Mouse (Mus musculus) heart, embryonic 14.5 days (tissue): ENCODE results near the gene Gas7. TPM values are rescaled to one million over a fixed set of nuclear protein-coding genes. Genes with fewer than 3 reads are reported as not detected.

Experiments
- ATAC-seq: fragments of 200-750 bp; cut with Nextera tagmentation; 2 replicates; pipeline ENCODE4 v1.8.0; 2017; ENCODE audit warnings: low read depth, moderate TSS enrichment; ENCODE audit not compliant: insufficient number of reproducible peaks, insufficient read depth, low FRiP score
- H3K27ac ChIP-seq, 2 experiments: fragments of 200-500 bp in 1 of 2; fragments of 300-500 bp in 1 of 2; sonication (generic) in 1 of 2; replicated peaks in 1 of 2; 2 replicates each; pipeline ENCODE4 v1.5.1; 2012 to 2014; ENCODE audit warnings: low read depth in 2 of 2, low read length in 2 of 2, control low read depth in 1 of 2, mild to moderate bottlenecking in 1 of 2, mixed read lengths in 1 of 2; ENCODE audit not compliant: control insufficient read depth in 1 of 2, insufficient read depth in 1 of 2
- H3K27me3 ChIP-seq: fragments of 300-500 bp; sonication (generic); 2 replicates; pipeline ENCODE4 v1.6.1; 2014; ENCODE audit warnings: mild to moderate bottlenecking, low read length, control low read depth; ENCODE audit not compliant: control insufficient read depth, insufficient read depth
- H3K36me3 ChIP-seq: fragments of 300-500 bp; sonication (generic); 2 replicates; pipeline ENCODE4 v1.6.1; 2014; ENCODE audit warnings: mild to moderate bottlenecking, control low read depth, low read length, mixed read lengths; ENCODE audit not compliant: control insufficient read depth, insufficient read depth
- H3K4me1 ChIP-seq, 2 experiments: fragments of 200-500 bp in 1 of 2; fragments of 300-500 bp in 1 of 2; sonication (generic) in 1 of 2; 2 replicates each; pipeline ENCODE4 v1.6.1; 2012 to 2014; ENCODE audit warnings: low read length in 2 of 2, control low read depth in 1 of 2, mixed read lengths in 1 of 2; ENCODE audit not compliant: control insufficient read depth in 2 of 2, insufficient read depth in 2 of 2
- H3K4me2 ChIP-seq: fragments of 300-500 bp; sonication (generic); 2 replicates; pipeline ENCODE4 v1.6.1; 2014; ENCODE audit warnings: mild to moderate bottlenecking, low read length
- H3K4me3 ChIP-seq, 2 experiments: fragments of 200-500 bp in 1 of 2; fragments of 300-500 bp in 1 of 2; sonication (generic) in 1 of 2; 2 replicates each; pipeline ENCODE4 v1.5.1; 2012 to 2014; ENCODE audit warnings: low read length in 2 of 2, mild to moderate bottlenecking in 2 of 2, control low read depth in 1 of 2, low read depth in 1 of 2, moderate library complexity in 1 of 2; ENCODE audit not compliant: control insufficient read depth in 1 of 2, insufficient read depth in 1 of 2
- H3K9ac ChIP-seq: fragments of 300-500 bp; sonication (generic); 2 replicates; pipeline ENCODE4 v1.6.1; 2014; ENCODE audit warnings: mild to moderate bottlenecking, low read length
- H3K9me3 ChIP-seq: fragments of 300-500 bp; sonication (generic); 2 replicates; pipeline ENCODE4 v1.6.1; 2016; ENCODE audit warnings: low read length, control low read depth; ENCODE audit not compliant: control insufficient read depth
- WGBS: fragments of 180-500 bp; shearing (Covaris S2); extraction: QIAGEN DNeasy Blood & Tissue Kit; methylation state at CpG from one replicate; pipeline ENCODE4 v1.1.7; 2014; 5-methylcytosine and 5-hydroxymethylcytosine counted together
- polyA plus RNA-seq: library from polyadenylated mRNA; unstranded; fragments of >200 nt; fragmentation: Nextera tagmentation; extraction: Ambion mirVana; gene quantifications from 2 replicates; pipeline ENCODE4 v1.2.1, GENCODE M21; 2014

Gene Gas7
- polyA plus RNA-seq, 1 experiment from 2014 or later = 7.5 TPM

GRCm38 (mm10) chr11:67549306-67549705 lies 94.1 kb downstream of the Gas7 start:
- no peak for ATAC-seq
- WGBS = 66% methylated on average over 4 of the region's 4 CpGs

DNA sequence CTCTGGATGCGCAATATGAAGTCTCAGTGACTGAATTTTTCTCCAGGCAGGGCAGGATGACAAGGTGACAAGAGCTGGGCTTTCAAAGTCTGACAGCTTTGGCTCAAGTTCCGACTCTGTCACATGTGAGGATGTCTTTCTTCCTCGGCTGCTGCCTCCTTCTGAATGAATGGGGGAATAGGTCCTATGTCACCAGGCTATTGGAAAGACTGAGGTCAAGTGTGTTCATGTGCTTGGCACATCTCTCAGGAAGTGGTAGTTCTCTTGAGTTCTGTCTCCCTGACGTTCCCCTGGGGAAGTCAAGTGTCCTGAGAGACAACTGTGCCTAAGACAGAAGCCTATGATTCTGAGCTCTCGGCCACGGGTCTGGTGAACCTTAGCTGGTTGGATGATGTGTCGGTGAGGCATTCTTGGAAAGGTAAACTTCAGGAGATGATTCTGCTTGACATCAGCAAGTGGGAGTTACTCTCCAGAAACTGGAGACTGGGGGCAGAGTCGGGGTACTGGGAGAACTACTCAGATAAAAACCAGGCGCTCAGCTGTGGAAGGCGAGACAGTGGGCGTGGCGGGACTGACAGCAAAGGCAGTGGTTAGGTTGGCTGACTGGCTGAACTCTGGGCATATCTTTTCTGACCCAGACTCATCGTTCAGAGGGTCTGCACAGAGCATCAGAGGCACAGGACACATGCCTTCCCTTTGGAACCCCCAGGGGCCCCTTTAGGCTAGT lies 94.7 kb downstream of the Gas7 start:
- H3K4me2 ChIP-seq = peak overlapping the region; percentile 36
- H3K4me3 ChIP-seq = no peak overlapping the region
- H3K4me1 ChIP-seq = peaks cover 28 to 40% of the 10 kb centered on the region in 2 experiments
- H3K9ac ChIP-seq = 0 out of 2 replicates have a peak overlapping the region, but pooled peaks have one; percentile 17
- no peaks in the 10 kb centered on the region for H3K9me3 ChIP-seq
- ATAC-seq = no peak
- WGBS = 33% methylated on average over 13 of the region's 13 CpGs
- H3K36me3 ChIP-seq = no peaks in the 10 kb centered on the region
- no peak overlapping the region; a peak in 1 of 4 replicates for H3K27ac ChIP-seq
- H3K27me3 ChIP-seq = no peaks in the 10 kb centered on the region

More at GRCm38 (mm10) chr11:67549306-67549705, 94.1 kb downstream of the Gas7 start:
- Histone ChIP-seq H3K4me1 (peaks cover 32 to 42% of the 10 kb centered on the region in 2 experiments), H3K9ac (no peak overlapping the region), H3K27me3 (no peaks in the 10 kb centered on the region), H3K4me3 (no peak overlapping the region), H3K27ac (no peak overlapping the region), H3K36me3 (no peaks in the 10 kb centered on the region), H3K9me3 (no peaks in the 10 kb centered on the region), H3K4me2 (no peak overlapping the region)

DNA sequence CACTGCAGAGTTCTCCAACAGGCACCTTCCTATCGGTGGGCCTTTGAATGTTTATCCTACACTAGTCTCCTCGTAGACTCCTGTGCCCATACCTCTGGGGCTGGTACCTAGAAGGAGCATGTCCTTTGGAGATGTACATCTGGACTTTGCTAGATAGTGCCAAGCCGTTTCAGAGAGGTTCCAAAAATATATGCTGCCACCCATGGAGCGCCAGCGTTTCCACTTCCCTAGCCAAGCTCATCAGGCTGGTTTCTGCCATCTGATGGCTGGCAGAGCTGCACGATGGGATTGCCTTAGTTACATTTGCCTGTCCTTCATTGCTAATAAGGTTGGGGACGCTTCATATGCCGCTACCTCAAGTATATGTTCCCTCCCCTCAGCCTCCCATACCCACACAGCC lies 97.2 kb downstream of the Gas7 start:
- H3K9me3 ChIP-seq = no peaks in the 10 kb centered on the region
- peaks cover 14 to 25% of the 10 kb centered on the region in 2 experiments for H3K4me1 ChIP-seq
- H3K36me3 ChIP-seq = no peaks in the 10 kb centered on the region
- no peak overlapping the region for H3K4me3 ChIP-seq
- H3K27ac ChIP-seq = no peak overlapping the region
- H3K4me2 ChIP-seq = no peak overlapping the region
- WGBS = 88% methylated on average over 8 of the region's 8 CpGs
- no peaks in the 10 kb centered on the region for H3K27me3 ChIP-seq
- no peak overlapping the region for H3K9ac ChIP-seq
- no peak for ATAC-seq

GRCm38 (mm10) chr11:67554276-67554675 lies 99.0 kb downstream of the Gas7 start:
- H3K36me3 ChIP-seq = no peaks in the 10 kb centered on the region
- H3K4me2 ChIP-seq = no peak overlapping the region
- H3K27ac ChIP-seq = no peak overlapping the region
- peaks cover 22 to 36% of the 10 kb centered on the region in 2 experiments for H3K4me1 ChIP-seq
- 84% methylated on average over 6 of the region's 6 CpGs for WGBS
- ATAC-seq = no peak
- no peak overlapping the region for H3K4me3 ChIP-seq
- H3K27me3 ChIP-seq = no peaks in the 10 kb centered on the region
- H3K9ac ChIP-seq = no peak overlapping the region
- H3K9me3 ChIP-seq = no peaks in the 10 kb centered on the region

- WGBS = 68% methylated on average over 3 of the region's 3 CpGs
- Histone ChIP-seq H3K4me2 (no peak overlapping the region), H3K9ac (no peak overlapping the region), H3K36me3 (no peaks in the 10 kb centered on the region), H3K27ac (no peak overlapping the region), H3K4me1 (peaks cover 23 to 38% of the 10 kb centered on the region in 2 experiments), H3K27me3 (no peaks in the 10 kb centered on the region), H3K9me3 (no peaks in the 10 kb centered on the region), H3K4me3 (no peak overlapping the region)
- no peak for ATAC-seq
Measured at GRCm38 (mm10) chr11:67556360-67556759, 101.1 kb downstream of the Gas7 start.

DNA sequence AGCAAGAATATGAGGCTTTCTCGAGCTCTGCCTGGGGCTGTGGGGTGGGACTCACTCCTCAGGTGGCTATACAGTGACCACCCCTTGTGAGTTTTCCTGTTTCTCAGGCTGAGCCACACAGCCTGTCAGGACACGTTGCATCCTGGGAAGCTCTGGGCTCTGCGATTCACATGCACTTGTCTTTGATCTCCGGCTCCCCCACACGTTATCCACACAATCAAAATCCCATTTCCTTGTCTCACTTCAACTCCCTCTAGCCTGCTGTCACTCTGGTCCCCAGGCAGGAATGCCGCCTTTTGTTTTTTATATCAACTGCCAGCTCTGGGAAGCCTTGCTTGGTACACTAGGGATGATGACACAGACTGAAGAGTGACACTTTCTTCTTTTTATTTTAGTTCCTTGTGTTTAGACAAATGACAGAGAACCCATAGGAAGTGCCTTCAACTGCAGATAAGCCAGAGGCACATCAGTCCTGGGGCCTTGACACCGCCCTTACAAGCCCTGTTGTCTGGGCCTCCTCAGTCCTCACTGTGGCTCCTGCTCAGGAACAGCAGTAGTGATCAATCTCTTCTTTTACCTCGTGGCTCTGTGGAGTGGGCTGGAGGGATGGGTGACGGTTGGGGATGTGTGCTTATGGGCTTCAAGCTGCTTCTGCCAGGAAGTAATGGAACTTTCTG lies 103.7 kb downstream of the Gas7 start:
- WGBS = 17% methylated on average over 9 of the region's 9 CpGs
- H3K9ac ChIP-seq = peak overlapping the region; percentile 8; the same call in 1 of the 2 replicates

GRCm38 (mm10) chr11:67559522-67559921 lies 104.3 kb downstream of the Gas7 start:
- 65% methylated on average over 5 of the region's 5 CpGs for WGBS
- H3K4me1 ChIP-seq = peaks cover 34 to 53% of the 10 kb centered on the region in 2 experiments
- H3K27ac ChIP-seq = peak overlapping the region; percentile 35 to 57
- no peaks in the 10 kb centered on the region for H3K36me3 ChIP-seq
- ATAC-seq = no peak
- H3K4me2 ChIP-seq = no peak overlapping the region
- no peak overlapping the region for H3K4me3 ChIP-seq
- no peaks in the 10 kb centered on the region for H3K27me3 ChIP-seq
- H3K9ac ChIP-seq = no peak overlapping the region
- no peaks in the 10 kb centered on the region for H3K9me3 ChIP-seq

More for the DNA sequence above, 103.7 kb downstream of the Gas7 start:
- ATAC-seq = no peak
- no peaks in the 10 kb centered on the region for H3K9me3 ChIP-seq
- no peak overlapping the region for H3K4me3 ChIP-seq
- H3K4me1 ChIP-seq = peaks cover 34 to 53% of the 10 kb centered on the region in 2 experiments
- H3K4me2 ChIP-seq = no peak overlapping the region
- no peaks in the 10 kb centered on the region for H3K27me3 ChIP-seq
- H3K27ac ChIP-seq = peak overlapping the region; percentile 35 to 57
- no peaks in the 10 kb centered on the region for H3K36me3 ChIP-seq
